Mouse (Mus musculus) forebrain, embryonic 13.5 days (tissue): ENCODE results near the gene Eepd1. TPM values are rescaled to one million over a fixed set of nuclear protein-coding genes. Genes with fewer than 3 reads are reported as not detected.

Experiments used
- ATAC-seq: fragments of 200-750 bp; cut with Nextera tagmentation; 2 replicates; pipeline ENCODE4 v1.8.0; 2017
- H3K27ac ChIP-seq: fragments of 300-500 bp; sonication (generic); 2 replicates; pipeline ENCODE4 v1.5.1; 2015; ENCODE audit warnings: inconsistent platforms, mild to moderate bottlenecking, moderate library complexity
- H3K27me3 ChIP-seq: fragments of 300-500 bp; sonication (generic); 2 replicates; pipeline ENCODE4 v1.6.1; 2015; ENCODE audit warnings: mild to moderate bottlenecking, inconsistent platforms
- H3K36me3 ChIP-seq: fragments of 300-500 bp; sonication (generic); 2 replicates; pipeline ENCODE4 v1.6.1; 2015; ENCODE audit warnings: mild to moderate bottlenecking, inconsistent platforms; ENCODE audit not compliant: poor library complexity, severe bottlenecking
- H3K4me1 ChIP-seq: fragments of 300-500 bp; sonication (generic); 2 replicates; pipeline ENCODE4 v1.6.1; 2015; ENCODE audit warnings: inconsistent platforms
- H3K4me2 ChIP-seq: fragments of 300-500 bp; sonication (generic); 2 replicates; pipeline ENCODE4 v1.6.1; 2015; ENCODE audit warnings: inconsistent platforms, mild to moderate bottlenecking, moderate library complexity
- H3K4me3 ChIP-seq: fragments of 300-500 bp; sonication (generic); 2 replicates; pipeline ENCODE4 v1.5.1; 2015; ENCODE audit warnings: mild to moderate bottlenecking, inconsistent platforms
- H3K9ac ChIP-seq: fragments of 300-500 bp; sonication (generic); 2 replicates; pipeline ENCODE4 v1.6.1; 2015; ENCODE audit warnings: mild to moderate bottlenecking, inconsistent platforms
- H3K9me3 ChIP-seq: fragments of 300-500 bp; sonication (generic); replicated peaks from 2 replicates; pipeline ENCODE4 v1.6.1; 2016; ENCODE audit warnings: inconsistent platforms
- WGBS: fragments of 180-500 bp; shearing (Covaris S2); methylation state at CpG from one replicate; pipeline ENCODE4 v1.1.7; 2015; 5-methylcytosine and 5-hydroxymethylcytosine counted together
- polyA plus RNA-seq: library from polyadenylated mRNA; unstranded; fragments of >200 nt; fragmentation: Nextera tagmentation; extraction: Ambion mirVana; gene quantifications from 2 replicates; pipeline ENCODE4 v1.2.1, GENCODE M21; 2015

Eepd1 gene
- polyA plus RNA-seq, 1 experiment from 2014 or later, result 8.1 TPM

DNA sequence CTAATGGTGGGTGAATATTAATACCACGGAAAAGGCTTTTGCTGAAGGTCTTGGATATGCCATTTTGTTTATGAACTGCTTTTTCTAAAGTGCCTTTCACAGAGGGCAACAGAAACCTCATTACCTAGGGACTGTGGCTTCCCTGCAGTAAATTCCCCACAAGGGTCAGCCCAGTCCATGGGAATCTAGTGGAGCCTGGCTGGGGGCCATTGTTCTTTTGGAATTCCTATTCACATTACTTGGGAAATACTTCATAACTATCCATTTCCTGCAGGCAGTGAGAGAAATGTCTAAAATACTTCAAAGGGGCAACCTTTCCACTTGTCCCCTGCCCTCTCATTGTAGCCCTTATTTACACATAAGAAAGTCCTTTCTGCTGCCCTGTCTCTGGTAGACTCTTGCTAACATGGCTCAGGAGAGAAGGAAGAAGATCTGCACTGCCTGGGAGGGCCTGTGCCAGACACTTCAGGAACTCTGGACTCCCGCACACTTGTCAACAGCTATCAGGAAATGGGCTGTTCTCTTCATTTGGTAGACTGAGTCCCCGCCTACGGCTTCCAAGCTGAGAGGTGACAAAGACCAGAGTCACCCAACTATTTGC is 111.1 kb downstream of the Eepd1 start:
- 63% methylated on average over 4 of the region's 4 CpGs for WGBS
- H3K4me3 ChIP-seq, result no peak overlapping the region
- no peak overlapping the region for H3K9ac ChIP-seq
- no peaks in the 10 kb centered on the region for H3K9me3 ChIP-seq
- H3K4me2 ChIP-seq, result no peak overlapping the region
- no peak; the same call in none of the 2 replicates for ATAC-seq
- no peak overlapping the region for H3K27ac ChIP-seq
- peaks cover 5% of the 10 kb centered on the region; the same call in 1 of the 2 replicates for H3K4me1 ChIP-seq
- no peaks in the 10 kb centered on the region for H3K27me3 ChIP-seq
- H3K36me3 ChIP-seq, result no peaks in the 10 kb centered on the region

DNA sequence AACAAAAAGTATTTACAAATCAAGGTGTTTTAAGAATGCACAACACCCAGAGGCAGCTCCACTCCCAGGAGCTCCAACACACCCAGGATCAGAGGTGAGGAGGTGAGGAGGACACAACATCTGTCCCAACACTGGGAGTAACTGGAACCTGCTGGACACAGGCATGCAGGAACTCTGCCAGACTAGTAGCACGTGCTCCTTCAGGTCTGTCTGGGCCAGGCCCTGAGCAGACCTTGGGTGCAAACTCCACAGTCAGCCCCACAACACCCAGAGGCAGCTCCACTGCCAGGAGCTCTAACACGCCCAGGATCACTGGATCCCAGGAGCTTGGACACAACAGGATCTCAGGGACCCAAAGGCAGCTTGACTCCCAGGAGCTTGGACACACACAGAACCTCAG is 143.4 kb downstream of the Eepd1 start:
- H3K4me2 ChIP-seq, result no peak overlapping the region
- H3K9ac ChIP-seq, result no peak overlapping the region
- no peak overlapping the region for H3K4me3 ChIP-seq
- H3K27me3 ChIP-seq, result no peaks in the 10 kb centered on the region
- H3K9me3 ChIP-seq, result no peaks in the 10 kb centered on the region
- H3K27ac ChIP-seq, result no peak overlapping the region
- peaks cover 6% of the 10 kb centered on the region for H3K4me1 ChIP-seq
- no peak for ATAC-seq
- 61% methylated on average over 2 of the region's 2 CpGs for WGBS
- H3K36me3 ChIP-seq, result no peaks in the 10 kb centered on the region

DNA sequence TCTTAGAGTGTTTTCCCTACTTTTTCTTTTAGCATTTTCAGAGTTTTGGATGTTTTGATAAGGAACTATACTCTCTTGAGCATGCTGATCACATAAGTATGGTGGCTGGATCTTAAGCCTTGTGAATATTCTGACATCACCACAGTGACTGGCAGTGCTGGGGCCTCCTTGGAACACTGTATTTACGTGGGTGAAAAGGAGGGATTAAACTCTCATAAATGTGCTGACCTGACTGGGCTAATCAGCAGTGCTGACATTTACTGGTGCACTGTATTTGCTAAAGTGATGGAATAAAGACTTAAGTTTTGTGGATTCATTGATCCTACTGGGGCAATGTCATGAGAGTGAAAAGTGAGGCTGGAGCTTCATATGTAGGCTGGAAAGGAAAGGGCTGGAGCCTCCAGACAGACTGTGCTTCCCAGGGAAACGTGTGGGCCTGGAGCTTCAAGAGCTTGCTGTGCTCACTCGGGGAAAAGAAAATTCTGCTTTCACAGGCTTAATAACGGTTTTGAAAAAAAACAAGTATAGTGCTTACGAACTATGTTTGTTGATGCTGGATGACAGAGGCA is 148.3 kb downstream of the Eepd1 start:
- no peak overlapping the region for H3K4me2 ChIP-seq
- peak overlapping the region; percentile 51 for H3K27ac ChIP-seq
- no peaks in the 10 kb centered on the region for H3K27me3 ChIP-seq
- no peaks in the 10 kb centered on the region for H3K36me3 ChIP-seq
- peak; percentile 92 for ATAC-seq
- H3K9ac ChIP-seq, result no peak overlapping the region
- H3K4me3 ChIP-seq, result no peak overlapping the region
- 40% methylated on average over 5 of the region's 5 CpGs for WGBS
- H3K4me1 ChIP-seq, result peaks cover 24% of the 10 kb centered on the region
- H3K9me3 ChIP-seq, result no peaks in the 10 kb centered on the region

Other genes starting within 250 kb of the Eepd1 start
- 267 and 275 TPM in 2 replicates for gene Sept7, start 229.1 kb upstream of the Eepd1 start, polyA plus RNA-seq